Mouse (Mus musculus) T-helper 17 cell (primary cell): Measurements from ENCODE around the gene Elobl.

Source experiments
- in situ Hi-C, 2 experiments: fragments of 300-600 bp; cut with MboI, MseI; formaldehyde crosslinking; loops; 1 replicate in 1 of 2; 2 replicates in 1 of 2; pipeline ENCODE4 v1.15.1; 2025; ENCODE audit warnings: high pct_unique_total_duplicates in 2 of 2

Elobl gene

DNA sequence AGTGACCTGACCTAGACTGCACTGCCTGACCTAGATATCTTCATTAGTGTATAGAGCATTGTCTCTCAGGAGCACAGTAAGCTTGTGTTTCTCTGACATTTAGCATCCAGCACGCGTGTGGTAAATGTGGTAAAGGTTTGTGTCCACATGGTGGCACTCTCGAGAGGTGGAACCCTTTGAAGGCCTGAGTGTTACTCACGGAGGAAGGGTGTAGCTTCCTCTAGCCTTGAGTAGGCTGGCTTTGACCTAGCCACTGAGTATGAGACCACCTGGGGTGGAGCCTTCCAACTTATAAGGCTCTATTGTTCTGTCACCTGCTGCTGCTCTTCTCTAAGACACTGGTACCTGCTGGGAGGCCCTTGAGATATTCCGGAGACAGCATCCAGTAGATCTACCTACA, 26.9 kb upstream of the Elobl start:
- in situ Hi-C loops = loop anchor here in 1 of 2 experiments (5.0 kb wide), 2 partner anchors 44 to 69 kb away; no protein-coding TSS in a partner anchor

- in situ Hi-C loops = loop anchor here in 1 of 2 experiments (5.0 kb wide), 2 partner anchors 44 to 69 kb away; no protein-coding TSS in a partner anchor
Measured at GRCm38 (mm10) chr11:88993186-88993585, 26.5 kb upstream of the Elobl start.

DNA sequence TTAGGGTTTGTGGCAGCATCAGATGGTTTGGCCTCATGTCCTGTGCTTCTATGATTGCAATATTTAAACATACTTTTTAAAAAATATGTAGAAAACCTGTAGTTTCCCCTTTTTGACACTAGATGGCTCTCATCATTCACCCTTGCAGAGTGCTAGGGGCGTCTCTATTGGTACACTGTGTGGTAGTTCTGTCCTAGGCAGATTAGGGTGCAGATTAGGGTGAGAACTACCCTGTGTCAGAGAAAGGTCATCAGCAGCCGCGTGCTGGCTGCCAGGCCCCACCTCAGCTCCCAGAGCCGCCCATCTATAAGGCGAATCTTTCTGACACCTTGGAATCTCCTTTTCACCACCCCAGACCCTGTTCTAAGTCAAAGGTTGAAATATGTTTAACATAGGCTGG, 22.8 kb upstream of the Elobl start:
- in situ Hi-C loops = no loop called here

DNA sequence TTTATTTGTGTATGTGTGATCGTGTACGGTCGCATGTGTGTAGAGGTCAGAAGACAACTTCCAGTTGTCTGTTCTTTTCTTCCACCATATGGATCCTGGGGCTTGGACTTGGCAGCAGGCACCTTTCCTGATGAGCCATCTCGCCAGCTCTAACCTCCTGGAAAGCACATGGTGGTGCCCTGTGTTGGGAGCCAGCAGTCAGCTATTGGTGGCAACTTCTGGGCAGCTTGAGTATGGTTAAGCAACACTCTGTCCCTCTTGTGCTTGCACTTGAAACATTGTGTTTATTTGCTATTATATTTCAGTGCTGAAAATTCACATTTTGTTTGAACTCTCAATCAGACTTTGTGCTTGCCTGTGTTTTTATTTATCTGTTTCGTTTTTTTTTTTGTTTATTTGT, 22.2 kb upstream of the Elobl start:
- in situ Hi-C loops = no loop called here

DNA sequence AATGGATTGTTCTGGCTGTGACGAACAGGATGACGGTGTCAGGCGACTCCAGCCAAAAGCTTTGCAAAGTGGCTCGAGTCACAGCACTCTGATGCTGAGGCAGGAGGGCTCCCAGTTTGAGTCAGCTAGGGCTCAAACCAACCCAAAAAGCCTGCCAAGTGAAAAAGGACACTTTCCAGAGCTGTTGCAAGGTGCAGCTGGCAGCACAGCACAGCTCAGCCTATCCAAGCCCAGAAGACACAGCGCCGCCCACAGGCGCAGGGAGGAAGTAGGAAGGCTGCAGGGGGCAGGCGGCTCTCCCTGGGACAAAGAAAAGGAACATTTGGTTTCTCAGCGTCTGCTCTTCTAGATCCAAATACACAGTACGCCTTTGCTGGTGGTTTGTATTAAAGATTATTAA, 19.9 kb upstream of the Elobl start:
- in situ Hi-C loops = no loop called here

- in situ Hi-C loops = no loop called here
Measured at GRCm38 (mm10) chr11:88981337-88981736, 14.6 kb upstream of the Elobl start.

- in situ Hi-C loops = no loop called here
Measured at GRCm38 (mm10) chr11:88977188-88977587, 10.5 kb upstream of the Elobl start.

GRCm38 (mm10) chr11:88976320-88976719, 9.6 kb upstream of the Elobl start:
- in situ Hi-C loops = no loop called here

- in situ Hi-C loops = no loop called here
Measured at GRCm38 (mm10) chr11:88973776-88974701, 7.3 kb upstream of the Elobl start.

GRCm38 (mm10) chr11:88970202-88970732, 3.5 kb upstream of the Elobl start, which contains the start of gene Coil:
Gene Coil (plus strand): TSS chr11:88970252.
- in situ Hi-C loops = no loop called here

DNA sequence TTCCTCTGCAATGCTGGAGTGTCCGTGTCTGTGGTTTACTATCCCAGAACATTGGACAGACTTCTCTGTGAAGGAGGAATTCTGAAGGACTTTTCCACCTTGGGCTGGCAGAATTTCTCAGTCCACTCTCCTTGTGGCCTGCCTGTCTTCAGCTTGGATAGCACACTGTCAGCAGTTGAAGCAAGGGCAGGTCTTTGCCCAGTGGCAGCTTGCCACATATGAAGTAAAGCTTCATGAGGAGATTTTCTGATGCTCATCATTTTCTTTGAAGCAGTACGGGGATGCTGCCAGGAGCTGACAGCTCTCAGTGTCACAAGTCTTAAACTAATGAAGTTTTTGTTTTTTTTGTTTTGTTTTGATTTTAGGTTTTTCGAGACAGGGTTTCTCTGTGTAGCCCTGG, 7.9 kb downstream of the Elobl start:
- in situ Hi-C loops = no loop called here

- in situ Hi-C loops = no loop called here
Measured at GRCm38 (mm10) chr11:88955217-88955969, 11.3 kb downstream of the Elobl start, which contains the start of gene Scpep1. Gene Scpep1 (minus strand): TSS chr11:88955465.

DNA sequence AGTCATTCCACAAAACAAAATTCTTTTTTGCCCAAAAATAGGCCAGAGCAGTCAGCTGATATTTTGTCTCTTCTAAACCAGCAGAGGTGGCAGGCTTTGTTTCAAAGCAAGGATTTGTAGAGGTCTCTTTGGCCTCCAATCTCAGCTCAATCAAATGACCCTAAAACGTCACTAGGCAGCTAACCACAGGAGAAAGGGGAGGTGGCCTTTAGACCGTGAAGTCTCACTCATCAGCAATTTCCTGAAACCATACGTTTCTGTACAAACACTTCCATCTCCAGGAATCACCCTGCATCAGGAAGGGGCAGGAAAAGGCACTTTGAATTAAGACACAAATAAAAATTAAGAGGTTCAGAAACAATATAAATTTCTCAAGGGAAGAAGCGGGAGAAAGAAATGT, 11.9 kb downstream of the Elobl start:
- in situ Hi-C loops = no loop called here

- in situ Hi-C loops = no loop called here
Measured at GRCm38 (mm10) chr11:88953582-88953981, 13.1 kb downstream of the Elobl start.

- in situ Hi-C loops = no loop called here
Measured at GRCm38 (mm10) chr11:88952117-88952516, 14.6 kb downstream of the Elobl start.

GRCm38 (mm10) chr11:88951576-88951975, 15.2 kb downstream of the Elobl start:
- in situ Hi-C loops = no loop called here

DNA sequence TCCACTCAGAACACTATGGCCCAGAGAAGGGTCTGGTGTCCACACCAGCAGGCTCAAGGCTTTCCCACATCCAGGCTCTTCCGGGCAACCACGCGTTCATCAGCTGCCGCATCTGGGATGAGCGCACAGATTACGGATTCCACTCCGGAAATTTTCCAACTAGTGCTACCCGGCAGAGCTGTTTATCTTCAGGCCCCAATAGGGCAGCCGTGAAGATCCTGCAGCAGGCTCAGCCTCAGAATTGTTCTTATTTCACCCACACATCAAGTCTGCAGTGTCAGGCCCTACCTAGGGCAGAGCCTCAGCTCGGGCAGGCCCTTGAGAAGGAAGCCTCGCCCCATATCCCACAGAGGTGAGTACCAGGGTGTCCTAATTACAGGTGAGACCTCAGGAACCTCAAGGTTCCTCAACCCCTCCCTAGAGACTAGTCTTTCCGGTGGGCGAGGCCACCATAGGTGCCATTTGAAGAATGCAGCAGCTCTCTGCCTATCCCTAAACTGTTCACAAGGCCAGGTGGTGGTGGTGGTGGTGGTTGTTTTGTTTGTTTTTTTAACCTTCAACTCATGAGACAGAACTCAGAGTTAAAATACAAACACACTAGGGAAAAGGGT, 16.0 kb downstream of the Elobl start:
- in situ Hi-C loops = no loop called here

DNA sequence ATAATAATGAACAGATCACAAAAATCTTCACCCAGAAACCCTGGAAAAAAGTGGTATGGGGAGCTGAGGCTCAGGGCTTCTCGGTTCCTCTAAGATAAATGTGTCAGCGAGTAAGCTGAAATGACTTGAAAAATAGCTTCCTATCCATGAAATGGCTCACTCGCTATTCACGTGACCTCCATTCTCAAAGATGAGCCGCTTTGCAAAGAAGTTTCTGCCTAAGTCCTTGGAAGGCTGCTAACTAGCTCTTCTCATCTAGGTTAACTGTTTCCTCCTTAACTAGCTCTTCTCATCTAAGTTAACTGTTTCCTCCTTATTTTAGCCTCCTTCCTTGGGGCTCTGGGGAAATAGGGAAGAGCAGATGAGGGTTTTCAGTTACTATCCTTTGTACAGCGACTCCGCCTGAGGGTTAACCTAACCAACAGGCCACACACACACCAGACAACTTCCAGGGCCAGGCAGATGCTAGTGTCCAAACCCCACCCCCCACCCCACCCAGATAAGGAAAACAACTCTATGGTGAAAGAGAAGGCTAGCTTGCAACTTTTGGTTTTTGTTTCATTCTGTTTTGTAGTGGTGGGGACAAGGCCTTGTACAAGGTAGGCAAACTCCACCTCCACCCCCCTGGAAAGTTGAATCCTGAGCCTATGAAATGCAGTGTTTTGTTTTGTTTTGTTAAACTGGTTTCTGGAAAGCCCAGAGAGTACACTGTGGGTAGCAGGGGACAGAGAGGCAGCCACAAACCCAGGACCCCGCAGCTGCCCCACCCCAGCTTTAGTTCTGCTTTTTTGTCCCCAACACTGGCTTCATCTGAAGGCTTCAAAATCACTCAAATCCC, 16.7 kb downstream of the Elobl start:
- in situ Hi-C loops = no loop called here

DNA sequence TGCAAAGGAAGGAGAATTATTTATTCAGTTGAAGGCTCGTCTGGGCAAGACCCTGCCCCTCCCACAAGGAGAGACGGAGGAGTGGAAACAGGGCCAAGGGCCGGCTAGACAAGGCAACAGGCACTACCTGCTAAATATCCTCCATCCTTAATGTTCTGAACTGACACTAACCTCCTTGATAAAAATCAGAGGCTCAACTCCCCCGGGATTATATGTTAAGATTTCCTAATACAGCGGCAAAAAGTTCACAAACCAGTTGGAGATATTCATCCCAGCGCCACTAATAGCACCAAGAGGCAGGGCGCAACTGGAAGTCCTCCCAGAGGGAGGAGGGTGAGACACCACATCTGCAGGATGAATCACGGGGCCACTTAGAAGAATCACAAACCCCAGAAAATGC, 17.8 kb downstream of the Elobl start:
- in situ Hi-C loops = no loop called here

GRCm38 (mm10) chr11:88945971-88946585, 20.7 kb downstream of the Elobl start:
- in situ Hi-C loops = no loop called here
